Mouse (Mus musculus) neutrophil, adult 65 days (primary cell): Measurements from ENCODE around the gene Idnk. TPM values are rescaled to one million over a fixed set of nuclear protein-coding genes. Genes with fewer than 3 reads are reported as not detected.

ENCODE experiments used
- total RNA-seq: library from RNA; stranded (reverse); gene quantifications from 2 replicates; pipeline ENCODE4 v1.2.4, GENCODE M21; 2023

The Idnk gene
- 33.5 and 36.1 TPM in 2 replicates for total RNA-seq

DNA sequence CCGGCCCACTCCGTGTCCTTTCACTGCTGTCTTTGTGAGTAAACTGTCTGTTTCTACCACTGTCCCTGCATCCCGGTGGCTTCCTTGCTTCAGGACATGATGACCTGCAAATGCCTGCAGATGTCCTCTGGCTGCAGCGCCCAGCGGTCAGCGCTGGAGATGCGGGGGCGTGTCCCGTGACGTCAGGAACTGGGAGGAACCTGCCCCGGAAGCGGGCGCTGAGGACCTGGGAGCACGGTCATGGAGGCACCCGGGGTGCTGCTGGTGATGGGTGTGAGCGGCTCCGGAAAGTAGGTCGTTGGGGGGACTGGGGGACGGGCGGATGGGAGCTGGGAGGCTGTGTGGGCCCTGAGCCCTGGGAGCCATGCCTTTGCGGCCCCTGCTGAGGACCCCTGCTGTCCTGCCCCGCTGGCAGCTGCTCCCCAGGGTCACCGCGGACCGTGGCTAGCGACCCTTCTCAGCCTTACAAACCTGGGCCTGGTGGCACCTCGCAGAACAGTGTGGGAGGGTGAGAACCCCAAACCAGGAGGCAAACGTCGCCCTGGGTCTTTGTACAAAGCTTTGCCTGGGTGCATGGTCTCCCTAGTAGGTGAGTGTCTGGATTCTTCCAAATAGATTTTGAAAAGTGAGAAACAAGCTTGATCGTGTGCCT, at the start of gene Idnk:
Gene Idnk, plus strand, starts transcription at position 203 of the 652 bp plus-strand sequence.

DNA sequence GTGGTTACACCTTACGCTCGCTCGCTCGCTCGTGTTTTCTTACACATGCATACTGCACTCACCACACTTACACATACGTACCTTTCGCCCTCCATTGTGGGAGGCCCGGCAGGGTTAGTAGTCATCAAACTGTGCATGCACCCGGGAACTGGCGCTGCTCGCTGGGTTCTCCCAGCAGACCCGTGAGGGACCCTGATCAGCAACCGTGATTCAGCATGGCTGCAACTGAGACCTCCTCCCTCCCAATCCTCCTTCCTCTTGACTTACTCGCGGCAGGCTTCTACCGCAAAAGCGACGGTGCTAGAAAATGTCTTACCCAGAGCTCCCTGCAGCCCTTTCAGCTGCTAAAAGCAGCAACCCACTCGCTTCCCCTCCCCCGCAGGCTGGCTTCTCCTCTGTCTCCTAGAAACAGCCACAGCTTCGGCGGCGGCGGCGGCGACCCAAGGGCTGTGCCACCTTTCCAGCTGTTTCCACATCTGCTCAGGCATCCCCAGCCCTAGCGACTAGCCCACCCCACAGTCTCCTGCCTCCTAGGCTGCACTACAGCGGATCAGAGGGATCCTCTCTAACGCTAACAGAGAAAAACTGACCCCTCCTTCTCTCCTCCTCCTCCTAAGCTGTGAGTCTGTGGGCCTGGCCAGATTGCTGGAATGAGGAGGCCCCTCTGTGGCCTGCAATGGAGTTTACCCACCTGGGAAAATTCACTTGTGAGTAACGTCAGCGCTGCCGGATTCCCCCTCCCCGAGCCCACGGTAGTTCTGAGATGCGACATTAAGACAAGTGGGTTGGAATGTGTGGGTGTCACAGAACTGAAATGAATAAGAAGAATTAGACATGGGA, 44.2 kb upstream of the Idnk start, which contains the start of gene Klhl3:
Gene Klhl3, minus strand, starts transcription at position 532 of the 840 bp plus-strand sequence.

GRCm38 (mm10) chr13:58128396-58128767, 29.1 kb upstream of the Idnk start, which contains the start of gene Hnrnpa0:
TSS of gene Hnrnpa0 (minus strand) at chr13:58128556.

Other genes with a start within 250 kb of the Idnk start
- gene Spock1, start 249.3 kb upstream of the Idnk start, total RNA-seq = not detected in 2 replicates
- 0.13 and 0.18 TPM in 2 replicates for gene Klhl3, start 44.1 kb upstream of the Idnk start, total RNA-seq
- gene Hnrnpa0, start 29.1 kb upstream of the Idnk start, total RNA-seq = 65.0 and 90.1 TPM in 2 replicates
- gene Ubqln1, start 58.0 kb downstream of the Idnk start, total RNA-seq = 39.4 and 40.3 TPM in 2 replicates
- 2.0 and 4.1 TPM in 2 replicates for gene Gkap1, start 118.0 kb downstream of the Idnk start, total RNA-seq
- 0.16 TPM in 1 of 2 replicates, not detected in the other for gene Kif27, start 201.5 kb downstream of the Idnk start, total RNA-seq
- gene 2210016F16Rik, start 227.6 kb downstream of the Idnk start, total RNA-seq = 5.8 and 6.9 TPM in 2 replicates
- gene Rmi1, start 244.6 kb downstream of the Idnk start, total RNA-seq = 16.2 and 20.4 TPM in 2 replicates
- 800 and 833 TPM in 2 replicates for gene Hnrnpk, start 245.7 kb downstream of the Idnk start, total RNA-seq